Mouse (Mus musculus): ENCODE measurements around the gene Atp10a. TPM values are rescaled to one million over a fixed set of nuclear protein-coding genes. Genes with fewer than 3 reads are reported as not detected.

The Atp10a gene
- polyA plus RNA-seq, 1 experiment from 2014 or later: 1.8 TPM

GRCm38 (mm10) chr7:58752041-58752440 is 96.1 kb downstream of the Atp10a start:
- no peaks in the 10 kb centered on the region for H3K36me3 ChIP-seq (ENCODE audit: control insufficient read depth, insufficient read depth, low read length)
- no peak for ATAC-seq (ENCODE audit: insufficient number of reproducible peaks, insufficient read depth, low FRiP score, low read depth)
- H3K4me3 ChIP-seq (ENCODE audit: control insufficient read depth in 1 of 2, insufficient read depth in 1 of 2, low read depth in 1 of 2, low read length in 2 of 2): no peak overlapping the region
- H3K9me3 ChIP-seq (ENCODE audit: control insufficient read depth, low read length): no peaks in the 10 kb centered on the region
- H3K4me2 ChIP-seq (ENCODE audit: low read length): no peak overlapping the region
- H3K27me3 ChIP-seq (ENCODE audit: control insufficient read depth, insufficient read depth, low read length): no peaks in the 10 kb centered on the region
- no peak overlapping the region for H3K27ac ChIP-seq (replicated peaks in 1 of 2; ENCODE audit: control insufficient read depth in 1 of 2, insufficient read depth in 1 of 2, low read depth in 2 of 2, low read length in 2 of 2)
- no peak overlapping the region for H3K9ac ChIP-seq (ENCODE audit: low read length)
- 73% methylated on average over 5 of the region's 5 CpGs for WGBS
- peaks cover 3 to 6% of the 10 kb centered on the region in 2 experiments; a peak in 1 of 4 replicates for H3K4me1 ChIP-seq (ENCODE audit: control insufficient read depth in 2 of 2, insufficient read depth in 2 of 2, low read length in 2 of 2)

- Histone ChIP-seq H3K36me3 (ENCODE audit: control insufficient read depth, insufficient read depth, low read length) (no peaks in the 10 kb centered on the region), H3K4me3 (ENCODE audit: control insufficient read depth in 1 of 2, insufficient read depth in 1 of 2, low read depth in 1 of 2, low read length in 2 of 2) (no peak overlapping the region), H3K9me3 (ENCODE audit: control insufficient read depth, low read length) (no peaks in the 10 kb centered on the region), H3K4me2 (ENCODE audit: low read length) (no peak overlapping the region), H3K9ac (ENCODE audit: low read length) (no peak overlapping the region), H3K27ac (replicated peaks in 1 of 2; ENCODE audit: control insufficient read depth in 1 of 2, insufficient read depth in 1 of 2, low read depth in 2 of 2, low read length in 2 of 2) (no peak overlapping the region), H3K27me3 (ENCODE audit: control insufficient read depth, insufficient read depth, low read length) (no peaks in the 10 kb centered on the region), H3K4me1 (ENCODE audit: control insufficient read depth in 2 of 2, insufficient read depth in 2 of 2, low read length in 2 of 2) (peaks cover 3 to 6% of the 10 kb centered on the region in 2 experiments; a peak in 1 of 4 replicates)
- WGBS: 85% methylated on average over 1 of the region's 1 CpGs
- ATAC-seq (ENCODE audit: insufficient number of reproducible peaks, insufficient read depth, low FRiP score, low read depth): no peak
Observed at GRCm38 (mm10) chr7:58754076-58754475, 98.1 kb downstream of the Atp10a start.

- no peaks in the 10 kb centered on the region for H3K27me3 ChIP-seq (ENCODE audit: control insufficient read depth, insufficient read depth, low read length)
- no peak overlapping the region for H3K4me3 ChIP-seq (ENCODE audit: control insufficient read depth in 1 of 2, insufficient read depth in 1 of 2, low read depth in 1 of 2, low read length in 2 of 2)
- peaks cover 3 to 6% of the 10 kb centered on the region in 2 experiments; a peak in 1 of 4 replicates for H3K4me1 ChIP-seq (ENCODE audit: control insufficient read depth in 2 of 2, insufficient read depth in 2 of 2, low read length in 2 of 2)
- H3K36me3 ChIP-seq (ENCODE audit: control insufficient read depth, insufficient read depth, low read length): no peaks in the 10 kb centered on the region
- H3K9ac ChIP-seq (ENCODE audit: low read length): no peak overlapping the region
- H3K4me2 ChIP-seq (ENCODE audit: low read length): no peak overlapping the region
- 83% methylated on average over 4 of the region's 4 CpGs for WGBS
- H3K27ac ChIP-seq (replicated peaks in 1 of 2; ENCODE audit: control insufficient read depth in 1 of 2, insufficient read depth in 1 of 2, low read depth in 2 of 2, low read length in 2 of 2): no peak overlapping the region
- H3K9me3 ChIP-seq (ENCODE audit: control insufficient read depth, low read length): no peaks in the 10 kb centered on the region
- ATAC-seq (ENCODE audit: insufficient number of reproducible peaks, insufficient read depth, low FRiP score, low read depth): no peak
Observed at GRCm38 (mm10) chr7:58754536-58754935, 98.6 kb downstream of the Atp10a start.

GRCm38 (mm10) chr7:58755083-58755482 is 99.1 kb downstream of the Atp10a start:
- Histone ChIP-seq H3K36me3 (ENCODE audit: control insufficient read depth, insufficient read depth, low read length) (no peaks in the 10 kb centered on the region), H3K9ac (ENCODE audit: low read length) (no peak overlapping the region), H3K27me3 (ENCODE audit: control insufficient read depth, insufficient read depth, low read length) (no peaks in the 10 kb centered on the region), H3K9me3 (ENCODE audit: control insufficient read depth, low read length) (no peaks in the 10 kb centered on the region), H3K4me1 (ENCODE audit: control insufficient read depth in 2 of 2, insufficient read depth in 2 of 2, low read length in 2 of 2) (peaks cover 3 to 6% of the 10 kb centered on the region in 2 experiments; a peak in 1 of 4 replicates), H3K4me3 (ENCODE audit: control insufficient read depth in 1 of 2, insufficient read depth in 1 of 2, low read depth in 1 of 2, low read length in 2 of 2) (no peak overlapping the region), H3K27ac (replicated peaks in 1 of 2; ENCODE audit: control insufficient read depth in 1 of 2, insufficient read depth in 1 of 2, low read depth in 2 of 2, low read length in 2 of 2) (no peak overlapping the region), H3K4me2 (ENCODE audit: low read length) (no peak overlapping the region)
- ATAC-seq (ENCODE audit: insufficient number of reproducible peaks, insufficient read depth, low FRiP score, low read depth): no peak

- H3K4me3 ChIP-seq (ENCODE audit: control insufficient read depth in 1 of 2, insufficient read depth in 1 of 2, low read depth in 1 of 2, low read length in 2 of 2): no peak overlapping the region
- WGBS: 8% methylated on average over 1 of the region's 1 CpGs
Observed at GRCm38 (mm10) chr7:58755846-58756245, 99.9 kb downstream of the Atp10a start.

GRCm38 (mm10) chr7:58757331-58757730 is 101.4 kb downstream of the Atp10a start:
- Histone ChIP-seq H3K4me1 (ENCODE audit: control insufficient read depth in 2 of 2, insufficient read depth in 2 of 2, low read length in 2 of 2) (0 out of 4 replicates have a peak, but pooled peaks cover 0 to under 1% of the 10 kb centered on the region in 2 experiments), H3K4me2 (ENCODE audit: low read length) (no peak overlapping the region), H3K27me3 (ENCODE audit: control insufficient read depth, insufficient read depth, low read length) (no peaks in the 10 kb centered on the region), H3K4me3 (ENCODE audit: control insufficient read depth in 1 of 2, insufficient read depth in 1 of 2, low read depth in 1 of 2, low read length in 2 of 2) (no peak overlapping the region), H3K27ac (replicated peaks in 1 of 2; ENCODE audit: control insufficient read depth in 1 of 2, insufficient read depth in 1 of 2, low read depth in 2 of 2, low read length in 2 of 2) (no peak overlapping the region), H3K36me3 (ENCODE audit: control insufficient read depth, insufficient read depth, low read length) (no peaks in the 10 kb centered on the region), H3K9ac (ENCODE audit: low read length) (no peak overlapping the region), H3K9me3 (ENCODE audit: control insufficient read depth, low read length) (no peaks in the 10 kb centered on the region)
- 74% methylated on average over 2 of the region's 2 CpGs for WGBS
- no peak for ATAC-seq (ENCODE audit: insufficient number of reproducible peaks, insufficient read depth, low FRiP score, low read depth)

More at GRCm38 (mm10) chr7:58755846-58756245, 99.9 kb downstream of the Atp10a start:
- Histone ChIP-seq H3K36me3 (ENCODE audit: control insufficient read depth, insufficient read depth, low read length) (no peaks in the 10 kb centered on the region), H3K4me2 (ENCODE audit: low read length) (no peak overlapping the region), H3K27ac (replicated peaks in 1 of 2; ENCODE audit: control insufficient read depth in 1 of 2, insufficient read depth in 1 of 2, low read depth in 2 of 2, low read length in 2 of 2) (no peak overlapping the region), H3K9ac (ENCODE audit: low read length) (no peak overlapping the region), H3K27me3 (ENCODE audit: control insufficient read depth, insufficient read depth, low read length) (no peaks in the 10 kb centered on the region), H3K9me3 (ENCODE audit: control insufficient read depth, low read length) (no peaks in the 10 kb centered on the region), H3K4me1 (ENCODE audit: control insufficient read depth in 2 of 2, insufficient read depth in 2 of 2, low read length in 2 of 2) (peaks cover 3 to 6% of the 10 kb centered on the region in 2 experiments; a peak in 1 of 4 replicates)
- no peak for ATAC-seq (ENCODE audit: insufficient number of reproducible peaks, insufficient read depth, low FRiP score, low read depth)

- no peak overlapping the region for H3K27ac ChIP-seq (replicated peaks in 1 of 2; ENCODE audit: control insufficient read depth in 1 of 2, insufficient read depth in 1 of 2, low read depth in 2 of 2, low read length in 2 of 2)
- 83% methylated on average over 3 of the region's 3 CpGs for WGBS
- H3K4me1 ChIP-seq (ENCODE audit: control insufficient read depth in 2 of 2, insufficient read depth in 2 of 2, low read length in 2 of 2): no peaks in the 10 kb centered on the region
- H3K4me3 ChIP-seq (ENCODE audit: control insufficient read depth in 1 of 2, insufficient read depth in 1 of 2, low read depth in 1 of 2, low read length in 2 of 2): no peak overlapping the region
- H3K36me3 ChIP-seq (ENCODE audit: control insufficient read depth, insufficient read depth, low read length): no peaks in the 10 kb centered on the region
- no peak for ATAC-seq (ENCODE audit: insufficient number of reproducible peaks, insufficient read depth, low FRiP score, low read depth)
- no peak overlapping the region for H3K9ac ChIP-seq (ENCODE audit: low read length)
- H3K9me3 ChIP-seq (ENCODE audit: control insufficient read depth, low read length): no peaks in the 10 kb centered on the region
- H3K4me2 ChIP-seq (ENCODE audit: low read length): no peak overlapping the region
- H3K27me3 ChIP-seq (ENCODE audit: control insufficient read depth, insufficient read depth, low read length): no peaks in the 10 kb centered on the region
Observed at GRCm38 (mm10) chr7:58758396-58758795, 102.4 kb downstream of the Atp10a start.

GRCm38 (mm10) chr7:58759265-58759664 is 103.3 kb downstream of the Atp10a start:
- Histone ChIP-seq H3K36me3 (ENCODE audit: control insufficient read depth, insufficient read depth, low read length) (no peaks in the 10 kb centered on the region), H3K9me3 (ENCODE audit: control insufficient read depth, low read length) (no peaks in the 10 kb centered on the region), H3K4me2 (ENCODE audit: low read length) (no peak overlapping the region), H3K27me3 (ENCODE audit: control insufficient read depth, insufficient read depth, low read length) (no peaks in the 10 kb centered on the region), H3K9ac (ENCODE audit: low read length) (no peak overlapping the region), H3K4me1 (ENCODE audit: control insufficient read depth in 2 of 2, insufficient read depth in 2 of 2, low read length in 2 of 2) (no peaks in the 10 kb centered on the region), H3K4me3 (ENCODE audit: control insufficient read depth in 1 of 2, insufficient read depth in 1 of 2, low read depth in 1 of 2, low read length in 2 of 2) (no peak overlapping the region), H3K27ac (replicated peaks in 1 of 2; ENCODE audit: control insufficient read depth in 1 of 2, insufficient read depth in 1 of 2, low read depth in 2 of 2, low read length in 2 of 2) (no peak overlapping the region)
- WGBS: 82% methylated on average over 4 of the region's 4 CpGs
- ATAC-seq (ENCODE audit: insufficient number of reproducible peaks, insufficient read depth, low FRiP score, low read depth): no peak

Measured in heart, embryonic 14.5 days (tissue).